Mouse (Mus musculus) thymus, postnatal 36 days (tissue): ENCODE data around the gene Ifrd2.
A peak's percentile ranks its signal among the peaks of the same experiment; 100 is the strongest.

Source experiments
- DNase-seq, 2 experiments: peaks; one replicate each; pipeline ENCODE4 v3.0.0; 2022; ENCODE audit warnings: mixed read lengths in 2 of 2

Gene Ifrd2

GRCm38 (mm10) chr9:107600745-107601144, 13.3 kb downstream of the Ifrd2 start:
- DNase-seq: peak in 1 of 2 experiments; percentile 48

DNA sequence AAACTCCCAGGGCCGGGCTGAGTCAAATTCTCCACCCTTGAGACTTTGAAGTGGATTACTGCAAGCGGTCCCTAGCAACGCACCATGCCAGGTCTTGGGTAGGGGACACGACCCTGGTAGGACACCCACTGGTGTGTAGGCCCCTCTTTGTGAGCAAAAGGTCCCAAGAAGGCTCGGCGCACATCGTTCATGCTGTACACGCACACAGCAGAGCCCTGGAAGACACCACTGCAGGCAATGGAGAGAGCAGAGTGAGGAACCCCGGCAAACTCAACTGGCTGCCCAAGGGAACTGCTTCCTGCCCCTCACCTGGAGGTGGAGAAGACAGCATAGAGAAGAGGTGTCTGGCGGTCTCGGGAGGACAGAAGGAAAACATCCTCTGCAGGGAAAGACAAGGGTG, 13.8 kb downstream of the Ifrd2 start:
- no peak for DNase-seq

DNA sequence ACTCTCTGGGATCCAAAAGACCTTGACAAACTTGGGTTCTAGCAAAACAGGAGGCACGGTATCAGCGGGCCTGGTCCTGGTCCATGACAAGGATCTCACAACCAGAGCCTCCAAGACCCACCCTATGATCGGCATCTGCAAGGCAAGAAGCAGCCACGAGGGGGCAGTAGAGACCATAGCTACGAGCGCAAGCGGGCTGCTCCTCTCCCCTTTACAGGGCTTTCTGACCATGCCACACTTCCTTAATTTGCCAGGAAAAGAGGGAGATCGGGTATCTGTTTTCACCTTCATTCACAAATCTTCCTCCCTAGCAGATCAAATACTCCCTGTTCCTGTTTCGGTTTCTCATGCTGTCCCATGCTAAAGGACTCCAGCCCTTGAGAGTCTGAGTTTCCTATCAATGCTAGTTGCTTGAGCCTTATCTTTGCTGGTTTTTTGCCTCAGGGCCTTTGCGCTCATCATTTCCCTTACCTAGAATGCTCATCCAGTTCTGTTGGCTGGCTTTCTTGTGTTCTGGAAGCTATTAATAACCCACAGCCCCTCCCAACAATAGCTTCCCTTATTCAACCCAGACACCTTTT, 14.7 kb downstream of the Ifrd2 start:
- DNase-seq: peak; percentile 85 to 93

DNA sequence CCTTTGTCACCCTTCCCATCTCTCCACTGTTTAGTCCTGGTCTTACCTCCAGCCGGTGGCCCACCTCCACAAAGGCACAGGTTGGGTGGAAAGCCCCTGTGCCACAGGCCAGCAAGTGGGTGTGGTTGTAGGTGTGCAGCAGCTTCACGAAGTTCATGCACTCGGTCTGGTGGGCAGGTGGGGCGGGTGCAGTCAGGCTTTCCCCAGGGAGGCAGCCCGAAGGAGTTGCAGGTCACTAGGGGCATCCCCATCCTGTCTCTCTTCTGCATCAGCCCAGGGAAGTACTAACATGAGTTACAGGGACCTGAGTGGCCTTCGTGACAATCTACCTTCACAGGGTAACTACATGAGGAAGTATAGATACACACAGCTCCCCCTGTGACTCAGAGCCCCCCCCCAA, 15.8 kb downstream of the Ifrd2 start:
- DNase-seq: no peak

DNA sequence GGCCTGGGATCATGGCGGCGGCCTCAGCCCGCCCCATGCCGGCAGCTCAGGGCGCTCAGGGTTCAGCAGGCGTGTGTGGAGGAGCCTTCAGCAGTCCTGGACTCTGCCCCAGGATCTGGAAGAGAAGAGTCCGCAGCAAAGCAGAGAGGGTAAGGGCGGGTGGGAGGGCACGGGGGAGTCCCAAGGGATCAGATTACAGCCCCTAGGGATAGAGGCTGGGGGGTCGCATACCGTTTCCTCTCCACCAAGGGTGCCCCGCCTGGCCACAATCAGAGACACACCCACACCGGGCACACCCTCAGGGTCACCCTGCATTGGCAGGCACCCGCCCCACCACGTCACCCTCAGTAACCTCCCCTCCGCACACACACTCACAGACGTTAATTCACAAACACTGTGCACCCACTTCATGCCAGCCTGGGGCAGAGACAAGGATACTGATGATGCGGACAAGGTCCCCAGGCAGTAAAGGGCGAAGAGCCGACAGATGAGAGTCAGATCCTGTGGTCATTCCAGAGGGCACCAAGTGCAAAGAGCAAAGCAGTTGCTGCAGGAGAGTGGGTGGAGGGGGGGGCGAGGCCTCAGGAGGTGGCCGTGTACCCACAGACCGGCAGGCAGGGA, 17.7 kb downstream of the Ifrd2 start:
- no peak for DNase-seq

DNA sequence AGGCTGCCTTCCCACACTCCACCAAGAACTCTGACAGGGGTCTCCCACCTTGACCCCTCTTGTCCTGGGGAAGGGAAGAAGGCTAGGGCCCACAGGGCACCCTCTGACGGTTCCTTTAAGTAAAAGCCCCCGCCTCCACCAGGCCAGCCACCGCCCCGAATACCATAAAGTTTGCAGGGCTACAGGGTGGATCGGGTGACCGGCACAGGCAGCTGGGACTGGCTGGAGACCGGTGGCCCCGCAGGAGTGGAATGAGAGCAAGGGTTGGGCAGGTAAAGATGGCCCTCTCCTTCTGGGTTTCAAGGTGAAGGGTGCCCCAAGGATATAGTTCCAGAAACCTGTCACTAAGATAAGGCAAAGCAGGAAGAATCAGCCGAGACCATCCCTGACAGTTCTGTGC, 19.1 kb downstream of the Ifrd2 start:
- no peak for DNase-seq

- DNase-seq: no peak
These were observed 19.6 kb downstream of the Ifrd2 start for GRCm38 (mm10) chr9:107607036-107607435.

DNA sequence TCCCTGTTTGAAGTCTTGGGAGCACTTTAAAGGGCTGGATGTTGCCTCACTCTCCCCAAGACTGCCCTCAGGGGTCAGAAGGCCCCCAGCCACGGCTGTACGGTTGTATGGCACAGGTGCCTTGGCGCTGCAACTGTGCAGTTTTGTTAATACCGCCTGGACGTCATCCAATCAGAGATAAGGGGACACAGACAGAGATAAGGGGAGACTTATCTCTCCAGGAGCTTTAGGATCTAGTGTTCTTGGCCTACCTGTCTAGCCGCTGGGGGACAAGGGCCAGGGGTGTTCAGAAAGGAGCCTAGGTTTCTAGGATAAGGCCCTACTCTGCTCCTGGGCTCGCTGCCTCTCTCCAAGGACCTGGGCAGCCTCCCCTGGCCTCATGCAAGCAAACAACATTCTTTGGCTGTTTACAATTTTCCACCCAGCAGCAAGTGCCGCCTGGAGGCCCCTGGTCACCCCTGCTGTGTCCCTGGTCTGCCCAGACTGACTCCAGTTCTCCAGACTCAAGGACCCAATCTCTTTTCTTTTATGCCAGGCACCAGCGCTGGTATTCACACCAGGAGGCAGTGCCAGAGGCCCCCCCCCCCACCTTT, 20.3 kb downstream of the Ifrd2 start:
- DNase-seq: no peak

DNA sequence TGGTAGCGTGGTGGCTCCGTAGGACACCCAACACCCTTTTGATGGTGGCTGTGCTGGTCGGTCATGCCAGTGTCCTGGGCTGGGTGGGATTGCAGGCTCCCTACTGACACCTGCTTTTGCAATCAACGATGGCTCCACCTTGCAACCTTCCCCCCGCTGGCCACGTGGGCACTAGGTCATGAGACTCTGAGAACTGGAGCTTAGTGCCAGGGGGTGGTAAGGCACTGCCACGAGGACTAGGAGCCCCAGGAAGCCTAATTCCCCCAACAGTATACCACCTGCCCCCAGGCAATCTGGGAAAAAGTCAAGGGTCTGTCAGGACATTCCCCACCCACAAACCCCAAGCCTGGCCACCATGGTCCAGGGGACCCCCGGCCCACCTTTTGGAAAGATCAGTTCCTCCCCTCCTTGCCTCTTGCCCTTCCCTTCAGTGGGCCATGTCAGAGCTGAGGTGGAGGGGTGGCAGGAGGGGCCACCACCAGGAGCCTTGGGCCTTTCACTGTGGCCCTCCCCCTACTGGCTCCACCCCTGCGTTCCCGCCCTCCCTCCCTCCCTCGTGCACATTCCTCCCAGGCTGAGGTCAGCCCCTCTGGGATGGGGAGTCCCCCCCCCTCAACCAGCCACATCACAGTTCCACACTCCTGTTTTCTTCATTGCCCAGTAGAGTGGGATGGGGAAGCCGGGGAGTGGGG, 21.4 kb downstream of the Ifrd2 start, which contains the start of gene Sema3b:
TSS of gene Sema3b (minus strand) at position 489 of the 692 bp plus-strand sequence.
- DNase-seq: no peak

DNA sequence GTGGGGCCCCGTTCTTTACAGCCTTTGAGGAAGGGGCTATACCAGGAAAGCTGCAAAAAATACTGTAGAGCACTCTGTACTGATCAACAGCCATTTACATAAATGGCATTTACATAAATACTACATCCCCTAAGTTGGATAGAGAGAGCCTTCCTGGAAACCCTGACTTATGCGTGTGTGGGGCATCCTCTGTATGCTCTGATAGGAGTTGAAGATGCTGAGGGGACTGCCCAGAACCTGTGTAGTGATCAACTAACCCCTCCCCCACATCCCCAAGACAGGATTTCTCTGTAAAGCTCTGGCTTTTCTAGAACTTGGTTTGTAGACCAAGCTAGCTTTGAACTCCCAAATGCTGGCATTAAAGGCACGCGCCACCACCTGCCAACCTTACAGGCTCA, 22.0 kb downstream of the Ifrd2 start:
- no peak for DNase-seq

GRCm38 (mm10) chr9:107611456-107612190, 24.2 kb downstream of the Ifrd2 start:
- DNase-seq: no peak

- peak; percentile 97 for DNase-seq
These were observed 24.9 kb downstream of the Ifrd2 start for GRCm38 (mm10) chr9:107612191-107612944.

DNA sequence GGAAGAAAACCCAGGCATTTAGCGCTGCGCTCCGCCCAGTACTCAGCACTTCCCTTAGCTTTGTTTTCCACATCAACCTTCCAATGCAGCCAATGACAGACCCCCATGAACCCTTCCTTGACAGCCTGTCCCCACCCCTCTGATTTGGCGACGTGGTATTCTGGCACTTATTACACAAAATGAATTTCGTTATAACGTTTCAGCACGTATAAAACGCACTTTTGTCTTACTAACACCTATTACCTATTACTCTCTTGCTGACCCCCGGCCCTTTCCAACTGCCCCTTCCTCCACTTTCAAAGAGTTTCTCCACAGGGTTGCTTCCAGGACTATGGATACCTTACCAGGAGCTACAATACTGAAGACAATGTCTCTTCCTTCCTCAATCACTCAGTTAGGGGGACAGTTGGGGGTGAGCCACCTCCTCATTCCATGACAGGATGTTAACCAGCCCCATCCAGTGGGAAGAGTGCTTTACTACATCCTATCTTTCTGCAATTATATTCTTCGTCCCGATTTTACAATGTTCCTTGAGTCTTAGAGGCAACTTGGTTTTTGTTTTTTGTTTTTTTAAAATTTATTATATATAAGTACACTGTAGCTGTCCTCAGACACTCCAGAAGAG, 25.6 kb downstream of the Ifrd2 start:
- DNase-seq: no peak

DNA sequence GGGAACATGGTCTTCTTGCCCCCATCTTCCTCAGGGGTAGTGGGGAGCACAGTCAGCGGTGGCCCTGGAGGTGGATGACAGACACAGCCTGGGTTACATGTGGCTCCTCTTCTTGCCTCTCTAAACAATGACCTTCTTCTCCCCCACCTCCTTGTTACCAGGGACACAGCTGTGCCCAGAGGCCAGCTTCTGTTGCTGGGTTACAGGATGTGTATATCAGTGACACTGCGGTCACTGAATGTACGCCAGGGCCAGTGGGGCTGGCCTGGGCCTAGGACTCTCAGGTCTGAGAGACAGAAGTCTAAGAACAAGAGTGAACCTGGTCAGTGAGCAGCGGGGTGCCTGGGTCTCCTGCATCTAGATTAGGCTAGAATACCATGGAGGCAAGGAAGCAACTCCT, 27.6 kb downstream of the Ifrd2 start:
- DNase-seq: no peak

DNA sequence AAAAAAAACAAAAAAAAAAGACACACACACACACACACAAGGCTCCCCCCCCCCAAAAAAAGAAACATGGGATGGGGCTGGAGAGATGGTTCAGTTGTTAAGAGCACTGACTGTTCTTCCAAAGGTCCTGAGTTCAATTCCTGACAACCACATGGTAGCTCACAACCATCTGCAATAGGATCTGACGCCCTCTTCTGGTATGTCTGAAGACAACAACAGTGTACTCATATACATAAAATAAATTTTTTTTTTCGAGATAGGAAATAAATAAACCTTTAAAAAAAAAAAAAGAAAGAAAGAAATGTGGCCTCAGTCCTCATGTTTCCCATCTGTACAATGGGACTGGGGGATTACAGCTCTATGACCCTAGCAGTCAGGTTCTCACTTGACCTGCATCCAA, 30.0 kb downstream of the Ifrd2 start:
- DNase-seq: no peak

- DNase-seq: no peak
These were observed 30.7 kb downstream of the Ifrd2 start for GRCm38 (mm10) chr9:107618098-107618497.

- DNase-seq: no peak
These were observed 31.5 kb downstream of the Ifrd2 start for GRCm38 (mm10) chr9:107618778-107619545.

DNA sequence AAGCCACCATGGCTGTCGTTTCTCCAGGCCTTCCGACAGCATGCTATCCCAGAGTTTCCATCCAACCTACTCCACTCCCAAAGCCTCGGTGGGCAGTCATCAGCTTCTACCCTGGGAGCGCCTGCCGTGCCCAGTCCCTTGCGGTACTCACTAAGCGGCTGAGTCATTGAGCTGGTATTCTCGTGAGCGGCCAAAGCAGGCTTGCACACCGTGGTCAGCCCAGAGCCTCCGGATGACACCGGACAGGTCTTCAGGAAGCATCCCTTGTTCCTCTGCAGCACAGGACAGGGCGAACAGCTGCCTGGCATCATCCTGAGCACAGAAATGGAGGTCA, 32.1 kb downstream of the Ifrd2 start:
- DNase-seq: no peak

- DNase-seq: no peak
These were observed 33.5 kb downstream of the Ifrd2 start for GRCm38 (mm10) chr9:107620954-107621353.

- peak; percentile 64 to 77 for DNase-seq
These were observed 37.1 kb downstream of the Ifrd2 start for GRCm38 (mm10) chr9:107624539-107624938.

GRCm38 (mm10) chr9:107624951-107625350, 37.5 kb downstream of the Ifrd2 start:
- no peak for DNase-seq
